Mouse (Mus musculus): ENCODE data around the gene Zfp811. TPM values are rescaled to one million over a fixed set of nuclear protein-coding genes. Genes with fewer than 3 reads are reported as not detected.

Gene Zfp811
- polyA plus RNA-seq, 1 experiment from 2014 or later, result 3.0 TPM

DNA sequence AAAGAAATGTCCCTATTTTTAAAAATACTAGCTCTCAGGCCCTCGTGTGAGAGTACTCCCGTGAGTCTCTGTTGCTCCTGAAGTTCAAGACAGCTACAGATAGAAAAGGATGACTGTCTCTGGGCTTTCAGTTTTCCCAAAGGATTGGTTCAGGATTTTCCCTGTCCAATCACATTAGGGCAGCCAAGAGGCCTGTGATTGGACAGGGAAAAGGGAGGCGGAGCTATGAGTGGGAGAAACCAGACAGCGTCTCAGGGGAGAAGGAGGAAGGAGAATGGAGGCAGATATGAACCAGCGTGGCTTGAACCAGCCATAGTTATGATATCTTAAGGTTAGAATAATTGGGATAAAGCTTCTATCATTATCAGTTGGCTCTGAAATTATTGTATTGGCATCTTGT is 59.1 kb downstream of the Zfp811 start:
- Histone ChIP-seq H3K4me1 (no peaks in the 10 kb centered on the region), H3K4me3 (replicated peaks) (no peak overlapping the region), H3K9me3 (replicated peaks) (no peaks in the 10 kb centered on the region), H3K36me3 (no peaks in the 10 kb centered on the region), H3K27ac (no peak overlapping the region), H3K9ac (no peak overlapping the region), H3K4me2 (no peak overlapping the region), H3K27me3 (no peaks in the 10 kb centered on the region)
- ATAC-seq (replicated peaks; ENCODE audit: low FRiP score), result no peak
- WGBS, result 40% methylated on average over 5 of the region's 5 CpGs

Other genes starting within 250 kb of the Zfp811 start
- not detected in 2 replicates for gene Cyp4f37, start 188.6 kb downstream of the Zfp811 start, polyA plus RNA-seq (2015; fragmentation: Nextera tagmentation; extraction: Ambion mirVana)
- gene Cyp4f40, start 151.0 kb downstream of the Zfp811 start, polyA plus RNA-seq (2015; fragmentation: Nextera tagmentation; extraction: Ambion mirVana), result 0.12 TPM in 1 of 2 replicates, not detected in the other
- 0.16 TPM in 1 of 2 replicates, not detected in the other for gene Cyp4f15, start 124.3 kb downstream of the Zfp811 start, polyA plus RNA-seq (2015; fragmentation: Nextera tagmentation; extraction: Ambion mirVana)
- gene Zfp871, start 21.6 kb downstream of the Zfp811 start, polyA plus RNA-seq (2015; fragmentation: Nextera tagmentation; extraction: Ambion mirVana), result 31.2 and 33.4 TPM in 2 replicates
- 15.9 and 17.3 TPM in 2 replicates for gene Zfp799, start 20.3 kb upstream of the Zfp811 start, polyA plus RNA-seq (2015; fragmentation: Nextera tagmentation; extraction: Ambion mirVana)
- gene Zfp870, start 81.7 kb upstream of the Zfp811 start, polyA plus RNA-seq (2015; fragmentation: Nextera tagmentation; extraction: Ambion mirVana), result 7.7 and 8.0 TPM in 2 replicates
- not detected in 2 replicates for gene Cyp4f14, start 107.4 kb upstream of the Zfp811 start, polyA plus RNA-seq (2015; fragmentation: Nextera tagmentation; extraction: Ambion mirVana)
- 10.8 and 13.3 TPM in 2 replicates for gene Cyp4f13, start 137.5 kb upstream of the Zfp811 start, polyA plus RNA-seq (2015; fragmentation: Nextera tagmentation; extraction: Ambion mirVana)
- gene Zfp472, start 155.9 kb upstream of the Zfp811 start, polyA plus RNA-seq (2015; fragmentation: Nextera tagmentation; extraction: Ambion mirVana), result 9.9 and 12.1 TPM in 2 replicates
- 11.2 and 11.9 TPM in 2 replicates for gene Zfp952, start 183.2 kb upstream of the Zfp811 start, polyA plus RNA-seq (2015; fragmentation: Nextera tagmentation; extraction: Ambion mirVana)
- gene Zfp763, start 223.5 kb upstream of the Zfp811 start, polyA plus RNA-seq (2015; fragmentation: Nextera tagmentation; extraction: Ambion mirVana), result 13.9 and 14.9 TPM in 2 replicates

All from kidney, embryonic 15.5 days (tissue).